Mouse (Mus musculus) kidney, adult 11 months (tissue): ENCODE measurements around the gene Ranbp3l.

Experiments
- DNase-seq: peaks from one replicate; pipeline ENCODE4 v3.0.0; 2022

Gene Ranbp3l

GRCm38 (mm10) chr15:9100446-9101077 lies 132.8 kb downstream of the Ranbp3l start:
- DNase-seq = no peak

GRCm38 (mm10) chr15:9106303-9107074 lies 138.7 kb downstream of the Ranbp3l start:
- DNase-seq = no peak

- DNase-seq = no peak
Observed at GRCm38 (mm10) chr15:9110526-9111347, 143.0 kb downstream of the Ranbp3l start.

- no peak for DNase-seq
Observed at GRCm38 (mm10) chr15:9111648-9112047, 143.9 kb downstream of the Ranbp3l start.

GRCm38 (mm10) chr15:9113556-9113955 lies 145.8 kb downstream of the Ranbp3l start:
- no peak for DNase-seq

- DNase-seq = no peak
Observed at GRCm38 (mm10) chr15:9114131-9114530, 146.4 kb downstream of the Ranbp3l start.

GRCm38 (mm10) chr15:9114599-9114998 lies 146.8 kb downstream of the Ranbp3l start:
- peak; percentile 31 for DNase-seq
